ENCODE assay signal across 27 mouse cellular contexts in the genomic region with DNA sequence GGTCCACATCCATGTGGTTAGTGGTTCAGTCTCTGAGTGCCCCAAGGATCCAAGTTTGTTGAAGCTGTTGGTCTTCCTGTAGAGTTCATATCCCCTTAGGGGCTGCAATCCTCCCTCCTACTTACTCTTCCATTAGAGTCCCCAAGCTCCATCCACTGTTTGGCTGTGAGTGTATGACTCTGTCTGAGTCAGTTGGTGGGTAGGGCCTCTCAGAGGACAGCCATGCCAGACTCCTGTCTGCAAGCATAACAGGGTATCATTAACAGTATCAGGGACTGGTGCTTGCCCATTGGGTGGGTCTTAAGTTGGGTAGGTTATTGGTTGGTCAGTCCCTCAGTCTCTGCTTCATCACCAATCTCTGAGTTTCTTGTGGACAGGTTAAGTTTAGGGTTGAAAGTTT. TPM values are rescaled to one million over a fixed set of nuclear protein-coding genes. Genes with fewer than 3 reads are reported as not detected.
A peak's percentile ranks its signal among the peaks of the same experiment; 100 is the strongest.
DNase-seq lines count a peak whose midpoint lies in the region; ATAC-seq and TF ChIP-seq lines count a peak whose summit lies in the region.
"Had no signal": no experiment of that assay in that cellular context is flagged by ENCODE, and none has a peak within 500 bp of the region (broad histone marks: within the 10 kb centered on the region; RNA-seq: fewer than 3 reads in every experiment).

No protein-coding gene starts in this region.

- no peak for TF ChIP-seq CTCF in E14TG2a.4 (conservative IDR thresholded peaks at IDR 0.05; ENCODE audit: low read length)
- TF ChIP-seq CTCF in gastrocnemius, adult 2 months (IDR thresholded peaks at IDR 0.05) = no peak

- no peaks in the 10 kb centered on the region for H3K9me3 ChIP-seq in lung, embryonic 16.5 days (ENCODE audit: control insufficient read depth, low read length)
- no peaks in the 10 kb centered on the region for H3K9me3 ChIP-seq in E14TG2a.4 (ENCODE audit: low read length)
- H3K9me3 ChIP-seq in embryonic facial prominence, embryonic 10.5 days = no peaks in the 10 kb centered on the region
- H3K9me3 ChIP-seq: heart, embryonic 13.5 days; limb, embryonic 15.5 days; liver, embryonic 13.5 days had no signal

- DNase-seq in lung, postnatal 14 days = no peak
- peak; percentile 64 for DNase-seq in 3T3-L1 (ENCODE audit: low read depth, low spot score)
- no peak for DNase-seq in embryonic facial prominence, embryonic 10.5 days (ENCODE audit: low spot score)
- no peak for DNase-seq in urinary bladder, adult 2 months (ENCODE audit: low spot score)
- DNase-seq in gastrocnemius, adult 2 months = no peak
- DNase-seq: adrenal gland, adult 8-10 months; cerebellum, adult 2 months; cerebellum, postnatal 14 days; gastrocnemius, postnatal 36 days; heart, adult 2 months; heart, postnatal 14 days; kidney, adult 11 months; kidney, postnatal 14 days; left cerebral cortex, postnatal 4 days; liver, embryonic 13.5 days; lung, postnatal 36 days; midbrain, embryonic 14.5 days; right cerebral cortex, adult 18-20 months; thymus, adult 2 months; thymus, postnatal 36 days had no signal

- H3K27me3 ChIP-seq in lung, embryonic 16.5 days (ENCODE audit: control insufficient read depth, insufficient read depth, low read depth, low read length) = no peaks in the 10 kb centered on the region
- H3K27me3 ChIP-seq in E14TG2a.4 (ENCODE audit: insufficient read depth, low read length) = no peaks in the 10 kb centered on the region
- H3K27me3 ChIP-seq in embryonic facial prominence, embryonic 10.5 days (replicated peaks; ENCODE audit: low read depth, poor library complexity, severe bottlenecking) = peaks cover 5% of the 10 kb centered on the region; the same call in 1 of the 2 replicates
- H3K27me3 ChIP-seq: heart, embryonic 13.5 days; limb, embryonic 15.5 days had no signal

- no peaks in the 10 kb centered on the region for H3K36me3 ChIP-seq in lung, embryonic 16.5 days (ENCODE audit: control insufficient read depth, insufficient read depth, low read length)
- peaks cover 25% of the 10 kb centered on the region for H3K36me3 ChIP-seq in E14TG2a.4 (ENCODE audit: insufficient read depth, low read length)
- no peaks in the 10 kb centered on the region for H3K36me3 ChIP-seq in embryonic facial prominence, embryonic 10.5 days (replicated peaks)
- H3K36me3 ChIP-seq: heart, embryonic 13.5 days; limb, embryonic 15.5 days; liver, embryonic 13.5 days had no signal

- peaks cover 33% of the 10 kb centered on the region for H3K4me1 ChIP-seq in lung, embryonic 16.5 days (replicated peaks; ENCODE audit: control insufficient read depth, insufficient read depth, low read length)
- H3K4me1 ChIP-seq in E14TG2a.4 (replicated peaks; ENCODE audit: low read depth, low read length) = peaks cover 82% of the 10 kb centered on the region
- peaks cover 55% of the 10 kb centered on the region for H3K4me1 ChIP-seq in embryonic facial prominence, embryonic 10.5 days

- no peak overlapping the region for H3K9ac ChIP-seq in lung, embryonic 16.5 days (ENCODE audit: low read length)
- H3K9ac ChIP-seq: heart, embryonic 13.5 days; limb, embryonic 15.5 days; liver, embryonic 13.5 days had no signal

- peak overlapping the region; percentile 63; the same call in 1 of the 2 replicates for H3K27ac ChIP-seq in lung, embryonic 16.5 days (ENCODE audit: low read length)
- peak overlapping the region; percentile 82 for H3K27ac ChIP-seq in embryonic facial prominence, embryonic 10.5 days (replicated peaks)
- H3K27ac ChIP-seq in gastrocnemius, adult 2 months = no peak overlapping the region
- H3K27ac ChIP-seq: heart, adult 2 months; heart, embryonic 13.5 days; hindbrain, postnatal 0 days; left cerebral cortex, adult 2 months; limb, embryonic 15.5 days; liver, embryonic 13.5 days had no signal

- no peak overlapping the region for H3K4me2 ChIP-seq in lung, embryonic 16.5 days (ENCODE audit: low read depth, low read length)
- H3K4me2 ChIP-seq: heart, embryonic 13.5 days; limb, embryonic 15.5 days; liver, embryonic 13.5 days had no signal

- ATAC-seq in lung, embryonic 16.5 days (ENCODE audit: low read depth) = no peak
- ATAC-seq: forebrain, embryonic 14.5 days had no signal

- intact Hi-C loops in gastrocnemius, adult 2 months (cut with DNase I) = no loop called here

- H3K4me3 ChIP-seq in lung, embryonic 16.5 days (ENCODE audit: low read length) = no peak overlapping the region
- peak overlapping the region; percentile 66 for H3K4me3 ChIP-seq in E14TG2a.4 (replicated peaks; ENCODE audit: low read length)
- no peak overlapping the region for H3K4me3 ChIP-seq in embryonic facial prominence, embryonic 10.5 days
- no peak overlapping the region for H3K4me3 ChIP-seq in gastrocnemius, adult 2 months
- H3K4me3 ChIP-seq: heart, adult 2 months; heart, embryonic 13.5 days; left cerebral cortex, adult 2 months; limb, embryonic 15.5 days; liver, embryonic 13.5 days had no signal

RNA-seq across cellular contexts. Expression of a gene that starts 1.3 kb away (rescaled TPM):
- polyA plus RNA-seq in lung, embryonic 16.5 days (2015; fragmentation: Nextera tagmentation; extraction: Ambion mirVana) = 20.9 and 21.1 TPM in 2 replicates
- polyA plus RNA-seq in embryonic facial prominence, embryonic 10.5 days (2016; fragmentation: Nextera tagmentation; extraction: Ambion mirVana) = 22.1 and 23.1 TPM in 2 replicates
- 63.4 and 72.7 TPM in 2 replicates for polyA plus RNA-seq in urinary bladder, adult 2 months (2012; rRNA removed)
- total RNA-seq in gastrocnemius, adult 2 months (2021) = 1 to 10 TPM; 2.2 to 2.8 TPM

RNA-seq across cellular contexts. Expression of a gene that starts 52.1 kb away (rescaled TPM):
- polyA plus RNA-seq in lung, embryonic 16.5 days (2015; fragmentation: Nextera tagmentation; extraction: Ambion mirVana) = 85.3 and 86.3 TPM in 2 replicates
- 61.1 and 66.5 TPM in 2 replicates for polyA plus RNA-seq in embryonic facial prominence, embryonic 10.5 days (2016; fragmentation: Nextera tagmentation; extraction: Ambion mirVana)
- 115 and 117 TPM in 2 replicates for polyA plus RNA-seq in urinary bladder, adult 2 months (2012; rRNA removed)
- total RNA-seq in gastrocnemius, adult 2 months (2021) = 10 to 100 TPM; 13.5 TPM
